Mouse (Mus musculus) cerebellum, adult 2 months (tissue): ENCODE measurements at regions not wholly inside any gene's neighbourhood (a gene's known extent, or its start where the extent isn't known, plus 50 kb on each side); places are given as distances from the start of the nearest gene placed in this dataset.

Experiments
- CTCF ChIP-seq: fragments of 200-500 bp; IDR thresholded peaks from 2 replicates; pipeline ENCODE4 v1.5.1; 2011; ENCODE audit warnings: low read depth, mild to moderate bottlenecking, control low read depth, low read length, moderate library complexity, borderline replicate concordance; ENCODE audit not compliant: insufficient read depth
- POLR2A ChIP-seq: fragments of 200-500 bp; IDR thresholded peaks from 2 replicates; pipeline ENCODE4 v1.6.1; 2011; ENCODE audit warnings: low read length, control low read depth, borderline replicate concordance; ENCODE audit not compliant: insufficient read depth

DNA sequence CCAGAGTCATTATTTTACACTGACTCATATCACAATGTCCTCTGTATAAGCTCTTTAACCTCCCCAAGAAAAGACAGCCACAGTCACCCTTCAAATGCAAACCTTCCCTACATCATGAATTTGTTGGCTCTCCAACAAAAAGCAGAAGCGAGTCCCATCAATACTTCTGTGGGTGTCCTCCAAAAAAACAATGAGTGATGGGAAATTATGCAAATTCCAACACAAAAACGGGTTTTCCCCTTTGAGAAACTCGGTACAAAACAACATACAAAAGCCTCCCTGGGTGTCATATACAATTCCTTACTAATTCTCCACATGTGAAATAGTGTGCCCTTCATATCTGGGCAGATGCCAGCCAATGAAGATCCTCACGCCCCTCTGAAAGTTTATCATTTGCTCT is 311.8 kb upstream of the 4930412O13Rik start:
- no peak for TF ChIP-seq CTCF
- no peak for TF ChIP-seq POLR2A
